Mouse (Mus musculus) myocyte (in vitro differentiated cells): ENCODE data around the gene Gm21992. TPM values are rescaled to one million over a fixed set of nuclear protein-coding genes. Genes with fewer than 3 reads are reported as not detected.
A peak's percentile ranks its signal among the peaks of the same experiment; 100 is the strongest.

Experiments
- H3K27me3 ChIP-seq: one replicate; pipeline ENCODE4 v1.6.1; 2011; ENCODE audit not compliant: control insufficient read depth, insufficient read depth, insufficient read length
- H3K36me3 ChIP-seq: one replicate; pipeline ENCODE4 v1.6.1; 2011; ENCODE audit not compliant: control insufficient read depth, insufficient read depth
- H3K4me2 ChIP-seq: one replicate; pipeline ENCODE4 v1.6.1; 2011; ENCODE audit warnings: low read depth, control low read depth
- H3K4me3 ChIP-seq: one replicate; pipeline ENCODE4 v1.5.1; 2011; ENCODE audit warnings: mild to moderate bottlenecking, control low read depth, moderate library complexity
- H3K79me2 ChIP-seq: one replicate; pipeline ENCODE4 v1.6.1; 2011; ENCODE audit not compliant: control insufficient read depth, insufficient read depth
- H3ac ChIP-seq: one replicate; pipeline ENCODE4 v1.6.1; 2011; ENCODE audit not compliant: control insufficient read depth, insufficient read length
- CEBPB ChIP-seq: IDR thresholded peaks from 2 replicates; pipeline ENCODE4 v1.6.1; 2011; ENCODE audit warnings: mild to moderate bottlenecking, moderate library complexity; ENCODE audit not compliant: poor library complexity, insufficient read depth, severe bottlenecking
- E2F4 ChIP-seq: IDR thresholded peaks from one replicate; pipeline ENCODE4 v1.6.1; 2011; ENCODE audit warnings: mild to moderate bottlenecking, control low read depth, moderate library complexity; ENCODE audit not compliant: insufficient read depth
- MAX ChIP-seq: IDR thresholded peaks from one replicate; pipeline ENCODE4 v1.6.1; 2011; ENCODE audit warnings: low read depth, mild to moderate bottlenecking, control low read depth
- MYOD1 ChIP-seq, 3 experiments: IDR thresholded peaks; one replicate each; pipeline ENCODE4 v1.6.1; 2011; ENCODE audit warnings: control low read depth in 2 of 3, low read depth in 2 of 3, mild to moderate bottlenecking in 2 of 3, moderate library complexity in 1 of 3; ENCODE audit not compliant: insufficient read length in 2 of 3, control insufficient read depth in 1 of 3
- MYOG ChIP-seq, 3 experiments: IDR thresholded peaks; one replicate each; pipeline ENCODE4 v1.6.1; 2011; ENCODE audit warnings: control low read depth in 2 of 3, low read depth in 2 of 3, mild to moderate bottlenecking in 2 of 3; ENCODE audit not compliant: insufficient read length in 2 of 3, control insufficient read depth in 1 of 3, insufficient read depth in 1 of 3
- POLR2A ChIP-seq: IDR thresholded peaks from one replicate; pipeline ENCODE4 v1.6.1; 2011; ENCODE audit warnings: low read depth, mild to moderate bottlenecking, control low read depth, moderate library complexity; ENCODE audit not compliant: insufficient read length
- POLR2AphosphoS2 ChIP-seq: IDR thresholded peaks from one replicate; pipeline ENCODE4 v1.6.1; 2011; ENCODE audit warnings: low read depth, control low read depth; ENCODE audit not compliant: insufficient read length
- REST ChIP-seq: IDR thresholded peaks from one replicate; pipeline ENCODE4 v1.6.1; 2011; ENCODE audit warnings: mild to moderate bottlenecking, control low read depth, moderate library complexity; ENCODE audit not compliant: insufficient read depth, insufficient read length
- SRF ChIP-seq: IDR thresholded peaks from one replicate; pipeline ENCODE4 v1.6.1; 2011; ENCODE audit warnings: low read depth; ENCODE audit not compliant: control insufficient read depth, insufficient read length
- TCF12 ChIP-seq: IDR thresholded peaks from one replicate; pipeline ENCODE4 v1.6.1; 2011; ENCODE audit warnings: mild to moderate bottlenecking, control low read depth; ENCODE audit not compliant: poor library complexity, insufficient read depth, severe bottlenecking
- TCF3 ChIP-seq: IDR thresholded peaks from one replicate; pipeline ENCODE4 v1.6.1; 2011; ENCODE audit warnings: low read depth, control low read depth; ENCODE audit not compliant: insufficient read length
- USF1 ChIP-seq: IDR thresholded peaks from one replicate; pipeline ENCODE4 v1.6.1; 2011; ENCODE audit warnings: low read depth, mild to moderate bottlenecking, control low read depth, moderate library complexity
- polyA plus RNA-seq: library from polyadenylated mRNA; unstranded; fragments of >200 nt; fragmentation: generic; extraction: Trizol; gene quantifications from one replicate; pipeline ENCODE4 v1.2.1, GENCODE M21; 2012; ENCODE audit warnings: missing spikeins

The Gm21992 gene
- polyA plus RNA-seq, 1 experiment: 8.1 TPM

GRCm38 (mm10) chr19:4719351-4719764 is 92.1 kb downstream of the Gm21992 start:
- Histone ChIP-seq H3K27me3 (no peaks in the 10 kb centered on the region), H3K4me2 (peak overlapping the region; percentile 69), H3K4me3 (no peak overlapping the region), H3ac (no peak overlapping the region), H3K36me3 (no peaks in the 10 kb centered on the region), H3K79me2 (no peaks in the 10 kb centered on the region)
- no peak for TF ChIP-seq MAX
- TF ChIP-seq MYOD1 (IDR thresholded peaks at IDR 0.05; ENCODE audit: control insufficient read depth in 1 of 3, insufficient read length in 2 of 3, low read depth in 2 of 3): peak in 2 of 3 experiments; percentile 32 to 84
- TF ChIP-seq SRF: no peak
- TF ChIP-seq CEBPB: no peak
- TF ChIP-seq USF1: no peak
- no peak for TF ChIP-seq E2F4
- TF ChIP-seq MYOG (IDR thresholded peaks at IDR 0.05; ENCODE audit: control insufficient read depth in 1 of 3, insufficient read depth in 1 of 3, insufficient read length in 2 of 3, low read depth in 2 of 3): peak in 2 of 3 experiments; percentile 31 to 86
- no peak for TF ChIP-seq TCF3
- TF ChIP-seq POLR2A: no peak
- no peak for TF ChIP-seq TCF12
- TF ChIP-seq POLR2AphosphoS2: no peak
- no peak for TF ChIP-seq REST

- Histone ChIP-seq H3K36me3 (no peaks in the 10 kb centered on the region), H3K27me3 (no peaks in the 10 kb centered on the region), H3K79me2 (no peaks in the 10 kb centered on the region), H3ac (no peak overlapping the region), H3K4me3 (no peak overlapping the region), H3K4me2 (peak overlapping the region; percentile 69)
- TF ChIP-seq MAX: no peak
- TF ChIP-seq USF1: no peak
- no peak for TF ChIP-seq CEBPB
- TF ChIP-seq MYOG (IDR thresholded peaks at IDR 0.05; ENCODE audit: control insufficient read depth in 1 of 3, insufficient read depth in 1 of 3, insufficient read length in 2 of 3, low read depth in 2 of 3): no peak
- TF ChIP-seq TCF3: no peak
- no peak for TF ChIP-seq E2F4
- TF ChIP-seq TCF12: no peak
- TF ChIP-seq MYOD1 (IDR thresholded peaks at IDR 0.05; ENCODE audit: control insufficient read depth in 1 of 3, insufficient read length in 2 of 3, low read depth in 2 of 3): no peak
- TF ChIP-seq REST: no peak
- no peak for TF ChIP-seq POLR2AphosphoS2
- TF ChIP-seq SRF: no peak
- no peak for TF ChIP-seq POLR2A
Measured at GRCm38 (mm10) chr19:4718716-4719115, 92.7 kb downstream of the Gm21992 start.

- TF ChIP-seq MYOG (IDR thresholded peaks at IDR 0.05; ENCODE audit: control insufficient read depth in 1 of 3, insufficient read depth in 1 of 3, insufficient read length in 2 of 3, low read depth in 2 of 3) (no peak), TCF3 (no peak), MYOD1 (IDR thresholded peaks at IDR 0.05; ENCODE audit: control insufficient read depth in 1 of 3, insufficient read length in 2 of 3, low read depth in 2 of 3) (no peak), SRF (no peak), POLR2AphosphoS2 (no peak), CEBPB (no peak), TCF12 (no peak), MAX (no peak), USF1 (no peak), POLR2A (no peak), E2F4 (no peak), REST (no peak)
- no peaks in the 10 kb centered on the region for H3K79me2 ChIP-seq
- no peaks in the 10 kb centered on the region for H3K36me3 ChIP-seq
- H3ac ChIP-seq: no peak overlapping the region
- no peak overlapping the region for H3K4me3 ChIP-seq
- H3K27me3 ChIP-seq: peaks cover 10% of the 10 kb centered on the region
- no peak overlapping the region for H3K4me2 ChIP-seq
Measured at GRCm38 (mm10) chr19:4717281-4717680, 94.1 kb downstream of the Gm21992 start.

GRCm38 (mm10) chr19:4716756-4717155 is 94.7 kb downstream of the Gm21992 start:
- Histone ChIP-seq H3ac (no peak overlapping the region), H3K27me3 (peaks cover 15% of the 10 kb centered on the region), H3K4me3 (no peak overlapping the region), H3K36me3 (no peaks in the 10 kb centered on the region), H3K4me2 (no peak overlapping the region), H3K79me2 (no peaks in the 10 kb centered on the region)
- TF ChIP-seq MYOG (IDR thresholded peaks at IDR 0.05; ENCODE audit: control insufficient read depth in 1 of 3, insufficient read depth in 1 of 3, insufficient read length in 2 of 3, low read depth in 2 of 3): no peak

- Histone ChIP-seq H3K4me2 (no peak overlapping the region), H3K79me2 (no peaks in the 10 kb centered on the region), H3K4me3 (no peak overlapping the region), H3K27me3 (peaks cover 19% of the 10 kb centered on the region), H3K36me3 (no peaks in the 10 kb centered on the region), H3ac (no peak overlapping the region)
- TF ChIP-seq REST (no peak), CEBPB (no peak), POLR2A (no peak), TCF12 (no peak), TCF3 (no peak), POLR2AphosphoS2 (no peak), E2F4 (no peak), MYOG (IDR thresholded peaks at IDR 0.05; ENCODE audit: control insufficient read depth in 1 of 3, insufficient read depth in 1 of 3, insufficient read length in 2 of 3, low read depth in 2 of 3) (no peak), SRF (no peak), MAX (no peak), USF1 (no peak), MYOD1 (IDR thresholded peaks at IDR 0.05; ENCODE audit: control insufficient read depth in 1 of 3, insufficient read length in 2 of 3, low read depth in 2 of 3) (no peak)
Measured at GRCm38 (mm10) chr19:4713886-4714285, 97.5 kb downstream of the Gm21992 start.
